In the genomic region with DNA sequence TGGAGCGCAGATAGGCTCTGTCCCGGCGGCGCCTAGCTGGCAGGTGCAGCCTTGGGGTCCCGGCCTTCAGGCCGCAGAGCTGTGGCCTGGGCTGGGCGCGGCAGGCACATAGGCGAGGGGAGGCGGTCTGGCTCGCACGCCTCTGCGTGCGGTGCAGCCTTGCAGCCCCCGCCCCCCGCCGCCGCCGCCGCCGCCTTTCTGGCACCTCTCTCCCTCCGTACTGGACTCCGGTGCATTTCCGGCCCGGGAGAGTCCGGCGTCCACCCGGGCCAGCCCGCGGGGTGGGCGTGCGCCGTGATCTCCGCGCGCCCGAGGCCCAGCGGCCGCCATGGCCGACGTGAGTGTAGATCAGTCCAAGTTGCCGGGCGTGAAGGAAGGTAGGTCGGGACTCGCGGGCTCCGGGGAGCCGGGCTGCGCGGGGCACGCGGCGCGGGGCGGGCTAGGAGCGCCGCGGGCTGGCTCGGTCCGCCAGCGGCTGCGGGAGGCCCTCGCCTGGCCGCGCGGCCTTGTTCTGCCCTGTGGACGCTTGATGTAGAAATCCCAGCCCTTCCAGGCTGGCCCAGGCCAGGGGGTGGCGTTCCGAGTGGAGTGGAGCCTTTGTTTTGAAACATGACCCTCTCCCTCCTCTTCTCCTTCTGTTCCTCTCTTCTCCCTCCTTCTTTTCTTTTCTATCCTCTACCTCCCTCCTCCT, we compare ENCODE assay signal across 8 mouse cellular contexts. TPM values are rescaled to one million over a fixed set of nuclear protein-coding genes. Genes with fewer than 3 reads are reported as not detected.
A peak's percentile ranks its signal among the peaks of the same experiment; 100 is the strongest.
DNase-seq lines count a peak whose midpoint lies in the region; ATAC-seq and TF ChIP-seq lines count a peak whose summit lies in the region.

A gene (plus strand): TSS at position 109 of the 691 bp plus-strand sequence.

- TF ChIP-seq POLR2A in ES-Bruce4 (IDR thresholded peaks at IDR 0.05; ENCODE audit: insufficient read depth, low read length), result no peak
- peak; percentile 37; the same call in 1 of the 2 replicates for TF ChIP-seq POLR2A in olfactory bulb, adult 2 months (IDR thresholded peaks at IDR 0.05; ENCODE audit: insufficient read depth, low read depth, low read length)
- 0 out of 2 replicates have a peak, but pooled peaks have one; percentile 46 for TF ChIP-seq POLR2A in thymus, adult 2 months (IDR thresholded peaks at IDR 0.05; ENCODE audit: control insufficient read depth, extremely low read depth, insufficient read depth, low read length, poor library complexity)

- H3K27ac ChIP-seq in ES-Bruce4 (ENCODE audit: insufficient read depth, low read length), result no peak within 1 kb of the TSS
- H3K27ac ChIP-seq in forebrain, embryonic 15.5 days (replicated peaks), result peak within 1 kb of the TSS; percentile 95
- H3K27ac ChIP-seq in lung, embryonic 14.5 days (ENCODE audit: low read depth), result peak within 1 kb of the TSS; percentile 95
- peak within 1 kb of the TSS; percentile 70 for H3K27ac ChIP-seq in olfactory bulb, adult 2 months (ENCODE audit: insufficient read depth, low read depth, low read length)
- peak within 1 kb of the TSS; percentile 7; the same call in 1 of the 2 replicates for H3K27ac ChIP-seq in thymus, adult 2 months (ENCODE audit: control insufficient read depth, insufficient read depth, low read length)

- no peaks in the 10 kb centered on the region for H3K4me1 ChIP-seq in ES-Bruce4 (ENCODE audit: control insufficient read depth, insufficient read depth, low read length)
- H3K4me1 ChIP-seq in forebrain, embryonic 15.5 days, result peaks cover 41% of the 10 kb centered on the region
- 0 out of 2 replicates have a peak, but pooled peaks cover 5% of the 10 kb centered on the region for H3K4me1 ChIP-seq in lung, embryonic 14.5 days (ENCODE audit: insufficient read depth)
- H3K4me1 ChIP-seq in olfactory bulb, adult 2 months (ENCODE audit: control insufficient read depth, insufficient read depth, low read length), result peaks cover 5% of the 10 kb centered on the region
- H3K4me1 ChIP-seq in thymus, adult 2 months (replicated peaks; ENCODE audit: control insufficient read depth, insufficient read depth, low read length), result peaks cover 5% of the 10 kb centered on the region; the same call in 1 of the 2 replicates

- peaks cover 2% of the 10 kb centered on the region; the same call in 1 of the 2 replicates for H3K27me3 ChIP-seq in ES-Bruce4 (ENCODE audit: control insufficient read depth, insufficient read depth, low read length, poor library complexity, severe bottlenecking)
- H3K27me3 ChIP-seq in forebrain, embryonic 15.5 days, result no peaks in the 10 kb centered on the region
- H3K27me3 ChIP-seq in lung, embryonic 14.5 days (ENCODE audit: insufficient read depth, low read length), result no peaks in the 10 kb centered on the region
- no peaks in the 10 kb centered on the region for H3K27me3 ChIP-seq in thymus, adult 2 months (ENCODE audit: control insufficient read depth, insufficient read depth, low read length)

- no peak for TF ChIP-seq EP300 in ES-Bruce4 (IDR thresholded peaks at IDR 0.05; ENCODE audit: insufficient read depth, low read depth, low read length)

- peak within 1 kb of the TSS; percentile 96 for H3K4me3 ChIP-seq in ES-Bruce4 (ENCODE audit: low read depth, low read length)
- H3K4me3 ChIP-seq in forebrain, embryonic 15.5 days, result peak within 1 kb of the TSS; percentile 79
- peak within 1 kb of the TSS; percentile 66 for H3K4me3 ChIP-seq in lung, embryonic 14.5 days (ENCODE audit: low read depth, low read length)
- H3K4me3 ChIP-seq in olfactory bulb, adult 2 months (ENCODE audit: insufficient read depth, low read depth, low read length), result peak within 1 kb of the TSS; percentile 93
- peak within 1 kb of the TSS; percentile 99 for H3K4me3 ChIP-seq in thymus, adult 2 months (ENCODE audit: control insufficient read depth, insufficient read depth, low read length)

- DNase-seq in cerebellum, adult 11 months, result peak; percentile 73
- DNase-seq in heart, postnatal 14 days, result peak; percentile 82 to 86
- peak; percentile 50 to 80 for DNase-seq in layer of hippocampus, adult 18-20 months (ENCODE audit: low spot score in 2 of 2)
- DNase-seq in lung, embryonic 14.5 days, result peak; percentile 81
- peak; percentile 60 for DNase-seq in thymus, adult 2 months

- no peaks in the 10 kb centered on the region for H3K9me3 ChIP-seq in ES-Bruce4 (replicated peaks; ENCODE audit: control insufficient read depth, insufficient read depth, low read length, poor library complexity, severe bottlenecking)
- no peaks in the 10 kb centered on the region for H3K9me3 ChIP-seq in forebrain, embryonic 15.5 days
- no peaks in the 10 kb centered on the region for H3K9me3 ChIP-seq in lung, embryonic 14.5 days (ENCODE audit: low read depth, low read length)

- peak within 1 kb of the TSS; percentile 98 for H3K9ac ChIP-seq in ES-Bruce4 (ENCODE audit: low read depth, poor library complexity, severe bottlenecking)
- peak within 1 kb of the TSS; percentile 92 for H3K9ac ChIP-seq in forebrain, embryonic 15.5 days (replicated peaks)
- peak within 1 kb of the TSS; percentile 87 for H3K9ac ChIP-seq in lung, embryonic 14.5 days

- TF ChIP-seq CTCF in ES-Bruce4 (IDR thresholded peaks at IDR 0.05; ENCODE audit: low read depth, low read length), result no peak
- no peak for TF ChIP-seq CTCF in lung, embryonic 14.5 days (IDR thresholded peaks at IDR 0.05; ENCODE audit: low read depth)
- TF ChIP-seq CTCF in olfactory bulb, adult 2 months (IDR thresholded peaks at IDR 0.05; ENCODE audit: insufficient read depth, low read depth, low read length), result no peak
- TF ChIP-seq CTCF in thymus, adult 2 months (IDR thresholded peaks at IDR 0.05; ENCODE audit: borderline replicate concordance, control insufficient read depth, extremely low read depth, insufficient read depth, low read length, poor library complexity), result no peak

- ATAC-seq in forebrain, embryonic 15.5 days (replicated peaks), result peak; percentile 92
- ATAC-seq in lung, embryonic 14.5 days (ENCODE audit: insufficient read depth), result peak; percentile 98

- intact Hi-C loops in heart, postnatal 14 days (cut with DNase I), result no loop called here

- peak within 1 kb of the TSS; percentile 63 for H3K4me2 ChIP-seq in forebrain, embryonic 15.5 days (replicated peaks)
- peak within 1 kb of the TSS; percentile 78 for H3K4me2 ChIP-seq in lung, embryonic 14.5 days

- H3K36me3 ChIP-seq in ES-Bruce4 (ENCODE audit: control insufficient read depth, insufficient read depth, low read length, poor library complexity, severe bottlenecking), result no peaks in the 10 kb centered on the region
- no peaks in the 10 kb centered on the region for H3K36me3 ChIP-seq in forebrain, embryonic 15.5 days
- no peaks in the 10 kb centered on the region for H3K36me3 ChIP-seq in lung, embryonic 14.5 days (ENCODE audit: insufficient read depth)
- no peaks in the 10 kb centered on the region for H3K36me3 ChIP-seq in thymus, adult 2 months (ENCODE audit: control insufficient read depth, insufficient read depth, low read length)

- under 1% methylated on average over 64 of the region's 69 CpGs for WGBS in forebrain, embryonic 15.5 days
- WGBS in lung, embryonic 14.5 days, result 0% methylated on average over 62 of the region's 69 CpGs
- under 1% methylated on average over 68 of the region's 69 CpGs for WGBS in olfactory bulb, adult 2 months
- 1% methylated on average over 64 of the region's 69 CpGs for WGBS in thymus, adult 2 months

RNA-seq across cellular contexts. Expression of the gene that starts here (rescaled TPM):
- 67.7 and 71.2 TPM in 2 replicates for polyA plus RNA-seq in ES-Bruce4 (2011; ENCODE audit: insufficient read depth, insufficient read length, low read depth, missing spikeins)
- 47.5 and 49.2 TPM in 2 replicates for polyA plus RNA-seq in forebrain, embryonic 15.5 days (2015; fragmentation: Nextera tagmentation; extraction: Ambion mirVana)
- total RNA-seq in heart, postnatal 14 days (2021), result 10 to 100 TPM; 45.6 to 46.8 TPM
- total RNA-seq in layer of hippocampus, adult 18-20 months (2021), result 10 to 100 TPM; 45.8 to 55.3 TPM
- polyA plus RNA-seq in lung, embryonic 14.5 days (2014; fragmentation: Nextera tagmentation; extraction: Ambion mirVana), result 61.1 and 62.4 TPM in 2 replicates
- polyA plus RNA-seq in olfactory bulb, adult 2 months (2012; ENCODE audit: insufficient read depth, insufficient read length, low replicate concordance, missing spikeins), result 64.5 TPM in 1 of 2 replicates, not detected in the other
- polyA plus RNA-seq in thymus, adult 2 months (2012; rRNA removed), result 8.4 and 11.0 TPM in 2 replicates
